Mouse (Mus musculus) hindbrain, embryonic 14.5 days (tissue): ENCODE measurements around the gene Abhd17a. TPM values are rescaled to one million over a fixed set of nuclear protein-coding genes. Genes with fewer than 3 reads are reported as not detected.

Experiments
- ATAC-seq: fragments of 200-750 bp; cut with Nextera tagmentation; 2 replicates; pipeline ENCODE4 v1.8.0; 2017; ENCODE audit warnings: moderate number of reproducible peaks, mild to moderate bottlenecking, moderate TSS enrichment, moderate library complexity; ENCODE audit not compliant: low FRiP score
- DNase-seq: peaks from one replicate; pipeline ENCODE4 v3.0.0-alpha.2; 2015; ENCODE audit warnings: low spot score
- H3K27ac ChIP-seq: fragments of 300-500 bp; sonication (generic); 2 replicates; pipeline ENCODE4 v1.5.1; 2014; ENCODE audit warnings: mild to moderate bottlenecking, moderate library complexity
- H3K27me3 ChIP-seq: fragments of 300-500 bp; sonication (generic); 2 replicates; pipeline ENCODE4 v1.6.1; 2014; ENCODE audit warnings: mild to moderate bottlenecking, low read length, mixed read lengths; ENCODE audit not compliant: control insufficient read depth, insufficient read depth
- H3K36me3 ChIP-seq: fragments of 300-500 bp; sonication (generic); replicated peaks from 2 replicates; pipeline ENCODE4 v1.6.1; 2014; ENCODE audit not compliant: control insufficient read depth, insufficient read depth
- H3K4me1 ChIP-seq: fragments of 300-500 bp; sonication (generic); replicated peaks from 2 replicates; pipeline ENCODE4 v1.6.1; 2014; ENCODE audit warnings: antibody characterized with exemption, low read length, mixed read lengths; ENCODE audit not compliant: control insufficient read depth, insufficient read depth
- H3K4me2 ChIP-seq: fragments of 300-500 bp; sonication (generic); replicated peaks from 2 replicates; pipeline ENCODE4 v1.6.1; 2014; ENCODE audit warnings: mild to moderate bottlenecking, moderate library complexity
- H3K4me3 ChIP-seq: fragments of 300-500 bp; sonication (generic); replicated peaks from 2 replicates; pipeline ENCODE4 v1.5.1; 2014; ENCODE audit warnings: mild to moderate bottlenecking, low read length
- H3K9ac ChIP-seq: fragments of 300-500 bp; sonication (generic); 2 replicates; pipeline ENCODE4 v1.6.1; 2014
- H3K9me3 ChIP-seq: fragments of 300-500 bp; sonication (generic); 2 replicates; pipeline ENCODE4 v1.6.1; 2016; ENCODE audit warnings: low read length; ENCODE audit not compliant: control insufficient read depth
- WGBS: fragments of 180-500 bp; shearing (Covaris S2); extraction: QIAGEN DNeasy Blood & Tissue Kit; methylation state at CpG from one replicate; pipeline ENCODE4 v1.1.7; 2014; 5-methylcytosine and 5-hydroxymethylcytosine counted together
- polyA plus RNA-seq: library from polyadenylated mRNA; unstranded; fragments of >200 nt; fragmentation: Nextera tagmentation; extraction: Ambion mirVana; gene quantifications from 2 replicates; pipeline ENCODE4 v1.2.1, GENCODE M21; 2014

Gene Abhd17a
- polyA plus RNA-seq, 1 experiment from 2014 or later: 157 TPM

DNA sequence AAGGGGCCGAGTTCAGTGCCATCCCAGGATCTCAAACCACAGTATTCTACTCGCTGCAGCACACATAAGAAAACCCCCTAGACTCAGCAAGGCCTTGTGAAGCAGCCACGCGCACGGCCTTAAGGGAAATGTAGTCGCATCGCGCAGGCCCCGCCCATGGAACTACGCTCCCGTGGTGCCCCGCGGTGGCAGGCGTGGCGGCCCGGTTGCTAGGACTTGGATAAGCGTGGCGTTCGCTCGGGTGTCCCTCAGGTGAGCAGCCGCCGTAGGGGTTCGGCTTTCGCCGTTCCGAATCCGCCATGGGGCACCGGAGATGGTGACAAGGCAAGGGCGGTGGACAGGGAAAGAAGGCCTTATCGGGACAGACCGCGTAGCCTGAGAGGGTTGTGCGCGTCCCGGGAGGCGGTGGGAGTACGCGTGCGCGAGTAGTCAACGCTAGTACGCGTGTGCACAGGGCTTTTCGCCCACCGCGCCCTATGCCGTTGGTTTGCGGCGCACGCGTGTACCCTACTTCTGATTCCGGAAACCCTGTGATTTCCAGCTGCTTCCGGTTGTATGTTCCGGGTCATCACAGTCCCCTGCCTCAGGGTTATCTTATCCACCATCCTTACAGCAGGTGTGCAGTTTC lies 12.7 kb upstream of the Abhd17a start, which contains the start of the genes Scamp4 and Adat3:
Gene Scamp4, plus strand, starts transcription at position 175 of the 628 bp plus-strand sequence.
Gene Adat3, plus strand, starts transcription at position 183 of the 628 bp plus-strand sequence.
- H3K9ac ChIP-seq: peak within 1 kb of the TSS; percentile 68
- DNase-seq (peak; percentile 94), ATAC-seq (peak; percentile 97)
- no peaks in the 10 kb centered on the region for H3K9me3 ChIP-seq
- peaks cover 15% of the 10 kb centered on the region for H3K4me1 ChIP-seq
- peaks cover 17% of the 10 kb centered on the region for H3K36me3 ChIP-seq
- H3K4me3 ChIP-seq: peak within 1 kb of the TSS; percentile 52
- H3K27me3 ChIP-seq: no peaks in the 10 kb centered on the region
- H3K27ac ChIP-seq: peak within 1 kb of the TSS; percentile 89
- WGBS: under 1% methylated on average over 54 of the region's 54 CpGs
- H3K4me2 ChIP-seq: peak within 1 kb of the TSS; percentile 89

DNA sequence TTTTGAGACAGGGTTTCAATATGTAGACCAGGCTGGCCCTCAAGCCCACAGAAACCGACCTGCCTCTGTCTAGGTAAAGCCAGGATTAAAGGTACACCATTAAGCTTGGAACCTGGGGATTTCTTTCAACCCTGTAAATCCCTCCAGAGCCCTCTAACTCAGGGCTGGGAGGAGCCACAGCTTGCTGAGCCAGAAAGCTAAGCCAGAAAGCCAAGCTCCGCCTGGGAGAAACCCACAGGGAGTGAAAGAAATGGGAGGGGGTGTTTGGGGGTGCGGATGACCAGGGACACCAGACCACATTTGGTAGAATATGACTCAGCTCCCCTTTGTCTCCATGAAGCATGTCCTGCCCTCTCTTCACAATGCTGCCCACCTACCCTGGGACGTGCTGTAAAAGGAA lies 6.2 kb upstream of the Abhd17a start:
- H3K4me3 ChIP-seq: no peak overlapping the region
- no peak overlapping the region for H3K9ac ChIP-seq
- no peak overlapping the region for H3K4me2 ChIP-seq
- no peaks in the 10 kb centered on the region for H3K36me3 ChIP-seq
- no peaks in the 10 kb centered on the region for H3K27me3 ChIP-seq
- 48% methylated on average over 4 of the region's 4 CpGs for WGBS
- DNase-seq (no peak), ATAC-seq (no peak)
- H3K4me1 ChIP-seq: no peaks in the 10 kb centered on the region
- H3K9me3 ChIP-seq: no peaks in the 10 kb centered on the region
- no peak overlapping the region for H3K27ac ChIP-seq

DNA sequence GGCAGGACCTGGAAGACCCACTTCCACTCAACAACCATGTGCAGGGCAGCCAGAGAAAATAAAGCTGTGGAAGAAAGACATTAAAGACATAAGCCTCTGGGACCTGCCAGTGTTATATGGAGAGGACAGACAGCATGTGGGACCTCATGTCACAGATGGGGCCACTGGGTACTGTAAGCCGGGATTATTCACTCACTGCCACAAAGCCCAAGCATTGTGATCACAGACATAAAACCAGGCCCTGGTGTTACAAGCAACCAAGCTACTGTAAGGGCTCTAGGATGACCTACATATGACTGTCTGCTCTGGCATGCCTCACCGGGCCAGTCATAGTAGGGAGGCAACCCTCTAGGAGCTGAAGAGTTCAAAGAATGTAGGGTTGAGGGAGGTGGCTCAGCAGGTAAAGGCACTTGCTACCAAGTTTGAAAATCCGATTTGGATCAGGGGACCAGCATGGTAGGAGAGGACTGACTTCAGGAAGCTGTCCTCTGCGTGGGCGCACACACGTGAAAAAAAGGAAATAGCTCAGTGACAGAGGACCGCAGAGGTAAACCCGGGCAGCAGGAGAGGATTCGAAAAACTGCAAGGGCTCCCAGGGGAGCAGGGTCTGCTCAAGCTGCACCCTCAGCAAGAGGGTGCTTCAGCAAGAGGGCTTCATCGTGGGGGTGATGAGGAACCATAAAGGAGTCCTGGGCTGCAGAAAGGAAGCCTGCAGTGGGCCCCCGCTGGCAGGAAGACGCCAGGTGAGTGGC lies 838 bp downstream of the Abhd17a start:
- Histone ChIP-seq H3K9ac (peak overlapping the region; percentile 84), H3K4me1 (peaks cover 23% of the 10 kb centered on the region), H3K4me2 (peak overlapping the region; percentile 90), H3K36me3 (peaks cover 15% of the 10 kb centered on the region; the same call in 1 of the 2 replicates), H3K9me3 (no peaks in the 10 kb centered on the region), H3K27me3 (no peaks in the 10 kb centered on the region), H3K4me3 (peak overlapping the region; percentile 80), H3K27ac (no peak overlapping the region)
- no peak for DNase-seq
- ATAC-seq: no peak
- 22% methylated on average over 12 of the region's 12 CpGs for WGBS

DNA sequence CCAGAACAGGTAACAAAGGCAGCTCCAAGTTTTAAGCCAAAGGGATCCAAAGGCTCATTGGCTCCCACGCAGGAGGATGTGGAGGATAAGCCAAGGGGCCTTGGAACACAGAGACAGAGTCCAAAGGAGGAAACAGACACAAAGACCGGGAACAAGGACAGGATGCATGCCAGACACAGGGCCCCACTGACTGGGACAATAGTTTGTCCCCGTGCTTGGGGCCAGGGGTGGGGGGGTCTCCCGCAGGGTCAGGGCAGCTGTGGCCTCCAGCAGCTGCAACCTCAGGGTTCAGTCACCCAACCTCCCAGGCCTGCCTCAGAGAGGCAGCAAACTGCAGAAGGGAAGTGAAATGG lies 2.9 kb downstream of the Abhd17a start:
- ATAC-seq: no peak
- 0 out of 2 replicates have a peak overlapping the region, but pooled peaks have one; percentile 47 for H3K27ac ChIP-seq
- 43% methylated on average over 4 of the region's 4 CpGs for WGBS
- no peak for DNase-seq
- no peak overlapping the region for H3K4me3 ChIP-seq
- peaks cover 23% of the 10 kb centered on the region for H3K4me1 ChIP-seq
- H3K36me3 ChIP-seq: peaks cover 24% of the 10 kb centered on the region
- H3K9me3 ChIP-seq: no peaks in the 10 kb centered on the region
- H3K27me3 ChIP-seq: no peaks in the 10 kb centered on the region
- no peak overlapping the region for H3K9ac ChIP-seq
- H3K4me2 ChIP-seq: peak overlapping the region; percentile 6; the same call in 1 of the 2 replicates

- no peak for DNase-seq
- Histone ChIP-seq H3K9me3 (no peaks in the 10 kb centered on the region), H3K9ac (no peak overlapping the region), H3K4me2 (peak overlapping the region; percentile 7), H3K27me3 (no peaks in the 10 kb centered on the region), H3K27ac (peak overlapping the region; percentile 47; the same call in 1 of the 2 replicates), H3K4me3 (no peak overlapping the region; the same call in 1 of the 2 replicates), H3K4me1 (peaks cover 23% of the 10 kb centered on the region), H3K36me3 (peaks cover 28% of the 10 kb centered on the region)
- no peak for ATAC-seq
- WGBS: 94% methylated on average over 51 of the region's 51 CpGs
Measured at GRCm38 (mm10) chr10:80586407-80587304, 3.5 kb downstream of the Abhd17a start.

GRCm38 (mm10) chr10:80585581-80585980 lies 4.6 kb downstream of the Abhd17a start:
- peaks cover 23% of the 10 kb centered on the region for H3K4me1 ChIP-seq
- H3K27me3 ChIP-seq: no peaks in the 10 kb centered on the region
- peaks cover 28% of the 10 kb centered on the region for H3K36me3 ChIP-seq
- no peak for ATAC-seq
- H3K9me3 ChIP-seq: no peaks in the 10 kb centered on the region
- no peak overlapping the region for H3K27ac ChIP-seq
- WGBS: 97% methylated on average over 8 of the region's 8 CpGs
- H3K4me3 ChIP-seq: no peak overlapping the region; the same call in 1 of the 2 replicates
- no peak overlapping the region for H3K9ac ChIP-seq
- no peak overlapping the region; the same call in 1 of the 2 replicates for H3K4me2 ChIP-seq
- DNase-seq: no peak

GRCm38 (mm10) chr10:80584642-80585552 lies 5.2 kb downstream of the Abhd17a start:
- H3K4me1 ChIP-seq: peaks cover 23% of the 10 kb centered on the region
- no peaks in the 10 kb centered on the region for H3K9me3 ChIP-seq
- H3K9ac ChIP-seq: no peak overlapping the region
- no peak overlapping the region; the same call in 1 of the 2 replicates for H3K4me2 ChIP-seq
- no peaks in the 10 kb centered on the region for H3K27me3 ChIP-seq
- H3K4me3 ChIP-seq: no peak overlapping the region
- no peak overlapping the region for H3K27ac ChIP-seq
- ATAC-seq: no peak
- WGBS: 74% methylated on average over 12 of the region's 12 CpGs
- no peak for DNase-seq
- peaks cover 28% of the 10 kb centered on the region for H3K36me3 ChIP-seq

DNA sequence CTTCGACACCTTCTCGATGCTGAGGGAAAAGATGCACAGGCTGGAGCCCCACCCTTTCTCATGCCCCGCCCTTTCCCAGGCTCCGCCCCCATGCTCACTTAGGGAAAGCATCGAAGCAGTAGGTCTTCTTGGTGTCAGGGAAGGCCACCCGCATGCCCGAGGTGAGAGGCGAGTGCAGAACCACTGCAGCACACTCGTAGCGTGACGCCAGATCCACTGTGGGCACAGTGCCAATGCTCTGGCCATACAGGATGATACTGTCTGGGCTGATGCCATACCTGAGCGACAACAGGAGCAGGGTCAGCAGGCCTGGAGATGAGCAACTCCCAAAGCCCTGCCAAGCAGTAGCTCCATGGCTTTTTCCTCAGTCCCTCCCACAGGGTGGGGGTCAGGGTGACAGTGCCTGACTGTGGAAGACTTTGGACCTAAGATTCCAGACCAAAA lies 6.1 kb downstream of the Abhd17a start:
- DNase-seq: no peak
- Histone ChIP-seq H3K27me3 (no peaks in the 10 kb centered on the region), H3K27ac (no peak overlapping the region), H3K4me1 (peaks cover 17% of the 10 kb centered on the region), H3K9me3 (no peaks in the 10 kb centered on the region), H3K4me2 (no peak overlapping the region; the same call in 1 of the 2 replicates), H3K9ac (no peak overlapping the region), H3K36me3 (peaks cover 28% of the 10 kb centered on the region), H3K4me3 (no peak overlapping the region)
- no peak for ATAC-seq
- 65% methylated on average over 12 of the region's 12 CpGs for WGBS
